Mouse (Mus musculus) MEL (cell line): Measurements from ENCODE around the gene Scaper. TPM values are rescaled to one million over a fixed set of nuclear protein-coding genes. Genes with fewer than 3 reads are reported as not detected.

Source experiments
- DNase-seq: peaks from one replicate; pipeline ENCODE4 v3.0.0; 2011; ENCODE audit warnings: low read depth, low spot score
- H3K27ac ChIP-seq: 2 replicates; pipeline ENCODE4 v1.5.1; 2012; ENCODE audit warnings: low read depth, mild to moderate bottlenecking, control low read depth, low read length, moderate library complexity; ENCODE audit not compliant: control insufficient read depth
- H3K27me3 ChIP-seq, 2 experiments: fragments of 150-350 bp in 1 of 2; sonication (generic) in 1 of 2; 2 replicates each; pipeline ENCODE4 v1.6.1; 2012; ENCODE audit warnings: low read length in 2 of 2, mild to moderate bottlenecking in 2 of 2, improper control_type of control experiment in 1 of 2, moderate library complexity in 1 of 2; ENCODE audit not compliant: insufficient read depth in 2 of 2, control insufficient read depth in 1 of 2
- H3K36me3 ChIP-seq, 2 experiments: 2 replicates each; pipeline ENCODE4 v1.6.1; 2012 to 2014; ENCODE audit warnings: low read length in 2 of 2, improper control_type of control experiment in 1 of 2, inconsistent platforms in 1 of 2, mild to moderate bottlenecking in 1 of 2; ENCODE audit not compliant: insufficient read depth in 2 of 2, control insufficient read depth in 1 of 2
- H3K4me1 ChIP-seq, 2 experiments: fragments of 150-350 bp in 1 of 2; sonication (generic) in 1 of 2; 2 replicates each; pipeline ENCODE4 v1.6.1; 2012; ENCODE audit warnings: low read length in 2 of 2, improper control_type of control experiment in 1 of 2, mild to moderate bottlenecking in 1 of 2; ENCODE audit not compliant: insufficient read depth in 2 of 2, control insufficient read depth in 1 of 2
- H3K4me3 ChIP-seq, 2 experiments: fragments of 150-350 bp in 1 of 2; sonication (generic) in 1 of 2; 2 replicates each; pipeline ENCODE4 v1.5.1; 2012; ENCODE audit warnings: low read depth in 2 of 2, low read length in 2 of 2, mild to moderate bottlenecking in 2 of 2, moderate library complexity in 2 of 2, control low read depth in 1 of 2, improper control_type of control experiment in 1 of 2; ENCODE audit not compliant: control insufficient read depth in 1 of 2, insufficient read depth in 1 of 2
- H3K79me2 ChIP-seq: 2 replicates; pipeline ENCODE4 v1.6.1; 2012; ENCODE audit warnings: mild to moderate bottlenecking, low read length, moderate library complexity; ENCODE audit not compliant: control insufficient read depth, poor library complexity, insufficient read depth
- H3K9ac ChIP-seq: 2 replicates; pipeline ENCODE4 v1.6.1; 2012; ENCODE audit warnings: low read depth, mild to moderate bottlenecking, control low read depth, low read length, moderate library complexity; ENCODE audit not compliant: control insufficient read depth, poor library complexity, severe bottlenecking
- H3K9me3 ChIP-seq: fragments of 150-350 bp; sonication (generic); replicated peaks from 2 replicates; pipeline ENCODE4 v1.6.1; 2012; ENCODE audit warnings: mild to moderate bottlenecking, low read length, improper control_type of control experiment, moderate library complexity; ENCODE audit not compliant: insufficient read depth
- CHD2 ChIP-seq: IDR thresholded peaks from 2 replicates; pipeline ENCODE4 v1.6.1; 2011; ENCODE audit warnings: low read length, improper control_type of control experiment
- E2F4 ChIP-seq: IDR thresholded peaks from 2 replicates; pipeline ENCODE4 v1.6.1; 2011; ENCODE audit warnings: low read depth, low read length, improper control_type of control experiment, borderline replicate concordance
- ELF1 ChIP-seq: IDR thresholded peaks from 2 replicates; pipeline ENCODE4 v1.6.1; 2014; ENCODE audit warnings: low read depth, mild to moderate bottlenecking, inconsistent platforms, low read length, improper control_type of control experiment, moderate library complexity
- EP300 ChIP-seq, 2 experiments: IDR thresholded peaks; 2 replicates each; pipeline ENCODE4 v1.6.1; 2011; ENCODE audit warnings: improper control_type of control experiment in 2 of 2, low read length in 2 of 2, low read depth in 1 of 2, mild to moderate bottlenecking in 1 of 2
- ETS1 ChIP-seq: IDR thresholded peaks from 2 replicates; pipeline ENCODE4 v1.6.1; 2012; ENCODE audit warnings: low read depth, mild to moderate bottlenecking, inconsistent platforms, low read length, improper control_type of control experiment, moderate library complexity
- GABPA ChIP-seq: IDR thresholded peaks from 2 replicates; pipeline ENCODE4 v1.6.1; 2012; ENCODE audit warnings: low read depth, mild to moderate bottlenecking, inconsistent platforms, low read length, improper control_type of control experiment, moderate library complexity
- HCFC1 ChIP-seq: IDR thresholded peaks from 2 replicates; pipeline ENCODE4 v1.6.1; 2012; ENCODE audit warnings: low read depth, mild to moderate bottlenecking, inconsistent platforms, low read length, improper control_type of control experiment, moderate library complexity
- MAFK ChIP-seq: IDR thresholded peaks from 2 replicates; pipeline ENCODE4 v1.6.1; 2011; ENCODE audit warnings: low read depth, mild to moderate bottlenecking, low read length, improper control_type of control experiment, borderline replicate concordance
- MAZ ChIP-seq: IDR thresholded peaks from 2 replicates; pipeline ENCODE4 v1.6.1; 2012; ENCODE audit warnings: low read depth, mild to moderate bottlenecking, inconsistent platforms, low read length, improper control_type of control experiment
- MXI1 ChIP-seq: IDR thresholded peaks from 2 replicates; pipeline ENCODE4 v1.6.1; 2011; ENCODE audit warnings: mild to moderate bottlenecking, low read depth, low read length, improper control_type of control experiment
- MYB ChIP-seq: IDR thresholded peaks from 2 replicates; pipeline ENCODE4 v1.6.1; 2011; ENCODE audit warnings: mild to moderate bottlenecking, low read depth, low read length, improper control_type of control experiment
- MYC ChIP-seq: IDR thresholded peaks from 2 replicates; pipeline ENCODE4 v1.6.1; 2011; ENCODE audit warnings: low read depth, mild to moderate bottlenecking, low read length, improper control_type of control experiment, moderate library complexity
- POLR2A ChIP-seq, 2 experiments: IDR thresholded peaks; 2 replicates each; pipeline ENCODE4 v1.6.1; 2011 to 2012; ENCODE audit warnings: low read length in 2 of 2, mild to moderate bottlenecking in 2 of 2, control low read depth in 1 of 2, improper control_type of control experiment in 1 of 2, low read depth in 1 of 2, moderate library complexity in 1 of 2; ENCODE audit not compliant: control insufficient read depth in 1 of 2, insufficient read depth in 1 of 2, poor library complexity in 1 of 2
- POLR2AphosphoS2 ChIP-seq: IDR thresholded peaks from 2 replicates; pipeline ENCODE4 v1.6.1; 2011; ENCODE audit warnings: low read length, improper control_type of control experiment
- POLR2AphosphoS5 ChIP-seq: IDR thresholded peaks from 2 replicates; pipeline ENCODE4 v1.6.1; 2012; ENCODE audit warnings: low read depth, borderline replicate concordance, mild to moderate bottlenecking, inconsistent platforms, low read length, moderate library complexity, mixed read lengths
- RCOR1 ChIP-seq: IDR thresholded peaks from 2 replicates; pipeline ENCODE4 v1.6.1; 2012; ENCODE audit warnings: low read depth, mild to moderate bottlenecking, inconsistent platforms, low read length, improper control_type of control experiment
- TAL1 ChIP-seq: IDR thresholded peaks from 2 replicates; pipeline ENCODE4 v1.6.1; 2012; ENCODE audit warnings: mild to moderate bottlenecking, inconsistent platforms, low read length, moderate library complexity, mixed read lengths
- UBTF ChIP-seq: IDR thresholded peaks from 2 replicates; pipeline ENCODE4 v1.6.1; 2012; ENCODE audit warnings: low read depth, mild to moderate bottlenecking, inconsistent platforms, low read length, improper control_type of control experiment, moderate library complexity, borderline replicate concordance; ENCODE audit not compliant: insufficient read depth
- USF1 ChIP-seq: IDR thresholded peaks from 2 replicates; pipeline ENCODE4 v1.6.1; 2014; ENCODE audit warnings: low read depth, mild to moderate bottlenecking, inconsistent platforms, low read length, improper control_type of control experiment, moderate library complexity
- ZC3H11A ChIP-seq: IDR thresholded peaks from 2 replicates; pipeline ENCODE4 v1.6.1; 2012; ENCODE audit warnings: low read depth, mild to moderate bottlenecking, inconsistent platforms, low read length, improper control_type of control experiment
- ZMIZ1 ChIP-seq: IDR thresholded peaks from 2 replicates; pipeline ENCODE4 v1.6.1; 2012; ENCODE audit warnings: low read depth, mild to moderate bottlenecking, inconsistent platforms, low read length, improper control_type of control experiment, moderate library complexity
- polyA plus RNA-seq, 2 experiments: library from polyadenylated mRNA; stranded (reverse) in 1 of 2; unstranded in 1 of 2; fragments of >175 nt in 1 of 2; fragments of >200 nt in 1 of 2; gene quantifications; 2 replicates each; pipeline versions ENCODE4 v1.2.1 to v1.2.4; 2012; ENCODE audit warnings: low replicate concordance in 2 of 2, low read depth in 1 of 2; ENCODE audit not compliant: insufficient read length in 2 of 2, insufficient read depth in 1 of 2, missing spikeins in 1 of 2
- total RNA-seq: library from RNA; depleted of rRNA; stranded (reverse); fragments of 300-350 nt; gene quantifications from 2 replicates; pipeline ENCODE4 v1.2.3, GENCODE M21; 2012

The Scaper gene
- total and polyA plus RNA-seq, 3 experiments = 3.9 to 4.1 TPM; not detected in 1

DNA sequence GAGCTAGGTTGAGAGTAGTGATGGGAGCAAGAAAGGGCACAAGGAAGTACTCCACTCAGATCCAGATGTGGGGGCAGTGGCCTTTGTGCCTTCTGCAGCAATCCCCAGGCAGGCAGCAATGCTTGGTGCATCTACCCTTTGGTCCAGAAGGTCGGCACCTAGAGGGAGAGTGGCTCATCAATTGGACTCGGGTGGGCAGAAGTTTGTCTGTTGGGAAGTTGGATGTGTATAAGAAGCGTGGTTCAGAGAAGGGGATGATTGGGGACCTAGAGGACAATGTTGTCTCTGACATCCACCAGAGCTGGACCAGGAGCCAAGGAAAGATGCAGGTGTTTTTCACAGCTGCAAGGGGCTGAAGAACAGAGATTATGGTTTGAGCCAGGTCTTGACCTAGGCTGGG lies 389.0 kb downstream of the Scaper start:
- no peak overlapping the region for H3K9ac ChIP-seq
- no peaks in the 10 kb centered on the region for H3K27me3 ChIP-seq
- TF ChIP-seq HCFC1 (no peak), CHD2 (no peak), POLR2AphosphoS2 (no peak), TAL1 (no peak), E2F4 (no peak), MYB (no peak), ZMIZ1 (no peak), MXI1 (no peak), MAZ (no peak)
- no peak overlapping the region for H3K27ac ChIP-seq
- H3K4me1 ChIP-seq = no peaks in the 10 kb centered on the region
- no peak for DNase-seq
- no peak overlapping the region for H3K4me3 ChIP-seq
- no peaks in the 10 kb centered on the region for H3K79me2 ChIP-seq
- H3K9me3 ChIP-seq = no peaks in the 10 kb centered on the region
- H3K36me3 ChIP-seq = no peaks in the 10 kb centered on the region

DNA sequence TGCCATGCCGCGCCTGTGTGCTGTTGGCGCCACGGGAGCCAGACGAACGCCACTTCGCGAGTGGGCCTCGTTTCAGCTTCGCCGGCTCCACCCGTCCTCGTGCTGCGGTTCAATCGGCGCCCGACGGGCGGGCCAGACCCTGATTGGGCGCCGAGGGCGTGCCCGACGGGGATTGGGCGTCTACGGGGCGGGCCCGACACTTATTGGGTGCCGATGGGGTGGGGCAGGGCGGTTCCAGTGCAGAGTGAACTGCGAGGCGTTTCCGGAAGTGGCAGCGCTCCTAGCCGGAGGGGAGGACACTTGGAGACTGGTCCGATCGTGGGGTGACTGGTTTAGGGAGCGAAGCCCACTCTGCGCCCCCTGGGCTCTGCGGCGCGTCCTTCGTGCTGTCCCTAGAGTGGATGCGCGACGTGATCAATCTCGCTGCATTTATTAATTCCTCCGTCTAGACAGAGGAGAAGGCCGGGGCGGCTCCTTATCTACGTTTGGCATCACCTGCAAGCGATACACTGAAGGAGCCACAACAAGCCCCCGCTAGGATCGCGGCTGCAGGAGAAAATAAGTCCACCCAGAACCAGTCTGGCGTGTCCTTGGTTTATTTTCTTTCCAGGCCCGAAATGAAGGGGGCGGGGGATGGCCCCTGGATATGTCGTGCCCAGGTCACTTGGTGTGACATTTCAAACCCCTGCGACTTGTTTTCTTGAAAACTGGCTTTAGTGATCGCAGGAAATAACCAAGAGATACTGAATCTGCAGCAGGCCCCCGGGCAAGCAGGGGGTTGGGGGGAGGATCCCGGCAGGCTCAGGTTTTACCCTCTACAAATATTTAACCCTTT lies 391.5 kb downstream of the Scaper start:
- Histone ChIP-seq H3K9me3 (no peaks in the 10 kb centered on the region), H3K27me3 (no peaks in the 10 kb centered on the region), H3K27ac (no peak overlapping the region), H3K4me3 (no peak overlapping the region), H3K4me1 (no peaks in the 10 kb centered on the region), H3K79me2 (no peaks in the 10 kb centered on the region), H3K36me3 (no peaks in the 10 kb centered on the region), H3K9ac (no peak overlapping the region)
- no peak for DNase-seq
- TF ChIP-seq POLR2A (IDR thresholded peaks at IDR 0.05; ENCODE audit: control insufficient read depth in 1 of 2, insufficient read depth in 1 of 2, low read depth in 1 of 2, low read length in 2 of 2, poor library complexity in 1 of 2) = no peak

DNA sequence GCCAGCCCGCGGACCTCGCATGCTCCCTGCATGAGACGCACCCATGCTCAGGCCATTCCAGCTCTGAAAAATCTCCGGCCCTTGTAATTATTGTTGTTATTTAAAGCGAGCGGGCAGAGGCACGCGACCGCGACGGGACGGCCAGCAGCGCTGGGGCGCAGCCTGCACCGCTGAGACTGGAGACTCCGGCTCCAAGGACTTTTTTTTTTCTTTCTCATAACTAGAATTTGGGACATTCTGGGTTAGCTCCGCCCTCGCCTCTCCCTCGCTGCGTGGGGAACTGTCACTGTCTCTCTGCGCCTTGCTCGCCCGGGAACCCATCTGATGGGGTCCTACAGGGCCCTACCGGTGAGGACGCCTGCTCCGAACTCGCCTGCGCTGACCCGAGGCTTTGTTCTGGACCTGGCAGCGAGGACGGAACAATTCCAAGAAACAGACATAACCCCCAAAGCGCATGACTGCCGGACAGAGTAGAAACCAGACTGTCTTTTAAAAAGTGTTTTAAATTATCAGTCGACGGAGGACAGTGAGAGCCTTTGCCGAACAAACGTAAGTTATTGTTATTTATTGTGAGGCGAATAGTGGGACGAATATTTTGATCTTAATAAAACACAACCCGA lies 392.3 kb downstream of the Scaper start:
- Histone ChIP-seq H3K9me3 (no peaks in the 10 kb centered on the region), H3K27ac (no peak overlapping the region), H3K27me3 (no peaks in the 10 kb centered on the region), H3K36me3 (no peaks in the 10 kb centered on the region), H3K4me1 (no peaks in the 10 kb centered on the region), H3K79me2 (no peaks in the 10 kb centered on the region), H3K4me3 (no peak overlapping the region), H3K9ac (no peak overlapping the region)
- TF ChIP-seq USF1 (no peak), MYB (no peak), TAL1 (no peak), ZC3H11A (no peak), MAFK (no peak), HCFC1 (no peak), POLR2AphosphoS5 (no peak), UBTF (no peak), GABPA (no peak), ETS1 (no peak), EP300 (IDR thresholded peaks at IDR 0.05; ENCODE audit: low read depth in 1 of 2, low read length in 2 of 2) (no peak), ELF1 (no peak), MYC (no peak), RCOR1 (no peak)
- no peak for DNase-seq
